Mouse (Mus musculus) adrenal gland, adult 18-20 months (tissue): ENCODE results near the gene Palb2. TPM values are rescaled to one million over a fixed set of nuclear protein-coding genes. Genes with fewer than 3 reads are reported as not detected.
A peak's percentile ranks its signal among the peaks of the same experiment; 100 is the strongest.

Experiments used
- DNase-seq, 2 experiments: peaks; one replicate each; pipeline ENCODE4 v3.0.0; 2021 to 2022; ENCODE audit warnings: low spot score in 2 of 2
- total RNA-seq, 2 experiments: library from RNA; stranded (reverse); gene quantifications; 1 replicate in 1 of 2; 2 replicates in 1 of 2; pipeline ENCODE4 v1.2.3; 2021

Palb2 gene
- total RNA-seq, 2 experiments from 2014 or later, result 0.96 to 1.7 TPM

- peak in 1 of 2 experiments; percentile 61 for DNase-seq
Observed at GRCm38 (mm10) chr7:122101014-122101746, 31.6 kb downstream of the Palb2 start.

- peak; percentile 16 to 25 for DNase-seq
Observed at GRCm38 (mm10) chr7:122099222-122099621, 33.6 kb downstream of the Palb2 start.

GRCm38 (mm10) chr7:122098009-122098408 lies 34.8 kb downstream of the Palb2 start:
- DNase-seq, result no peak

GRCm38 (mm10) chr7:122094564-122095330 lies 38.0 kb downstream of the Palb2 start:
- DNase-seq, result no peak

- DNase-seq, result no peak
Observed at GRCm38 (mm10) chr7:122087195-122087982, 45.4 kb downstream of the Palb2 start.

- no peak for DNase-seq
Observed at GRCm38 (mm10) chr7:122081071-122081470, 51.7 kb downstream of the Palb2 start.

- no peak for DNase-seq
Observed at GRCm38 (mm10) chr7:122079798-122080554, 52.8 kb downstream of the Palb2 start.

- DNase-seq, result no peak
Observed at GRCm38 (mm10) chr7:122074374-122074773, 58.4 kb downstream of the Palb2 start.

GRCm38 (mm10) chr7:122067517-122068381 lies 65.0 kb downstream of the Palb2 start:
- DNase-seq, result no peak

GRCm38 (mm10) chr7:122066945-122067516 lies 65.8 kb downstream of the Palb2 start, which contains the start of the genes Ubfd1 and Ears2:
Gene Ubfd1, plus strand, starts transcription at chr7:122067175.
Gene Ears2, minus strand, starts transcription at chr7:122067263.
- peak; percentile 90 to 92 for DNase-seq

- no peak for DNase-seq
Observed at GRCm38 (mm10) chr7:122066102-122066944, 66.5 kb downstream of the Palb2 start.

GRCm38 (mm10) chr7:122065656-122066055 lies 67.1 kb downstream of the Palb2 start:
- DNase-seq, result no peak

Other genes with a start within 250 kb of the Palb2 start
- 10 to 100 TPM; 26.5 to 27.5 TPM for gene Cog7, start 151.3 kb downstream of the Palb2 start, total RNA-seq
- gene Gga2, start 111.8 kb downstream of the Palb2 start, total RNA-seq, result 10 to 100 TPM; 17.4 to 36.3 TPM
- gene Ubfd1, start 65.8 kb downstream of the Palb2 start, total RNA-seq, result 10 to 100 TPM; 62.0 to 70.5 TPM
- gene Ears2, start 65.7 kb downstream of the Palb2 start, total RNA-seq, result 10 to 100 TPM; 20.9 to 23.5 TPM
- 100 to 1,000 TPM; 535 to 745 TPM for gene Ndufab1, start 31.1 kb downstream of the Palb2 start, total RNA-seq
- gene Dctn5, start 56 bp upstream of the Palb2 start, total RNA-seq, result 10 to 100 TPM; 56.4 to 57.8 TPM
- gene Plk1, start 26.5 kb upstream of the Palb2 start, total RNA-seq, result 1 to 10 TPM; 1.1 to 1.7 TPM
- under 1 TPM; 0.13 to 0.22 TPM for gene Ern2, start 53.2 kb upstream of the Palb2 start, total RNA-seq
- gene Chp2, start 86.5 kb upstream of the Palb2 start, total RNA-seq, result 1 to 10 TPM; 2.0 to 4.5 TPM
- 10 to 100 TPM; 12.4 to 18.9 TPM for gene Prkcb, start 155.8 kb upstream of the Palb2 start, total RNA-seq